Mouse (Mus musculus): Measurements from ENCODE around the gene Jmjd1c. TPM values are rescaled to one million over a fixed set of nuclear protein-coding genes. Genes with fewer than 3 reads are reported as not detected.
"Not testable (repeated sequence)": the region's sequence is repeated elsewhere in the genome, so short reads cannot be mapped to it uniquely, and the experiment has no call there.

The Jmjd1c gene
- total RNA-seq, 4 experiments from 2014 or later, result 54.1 to 103 (median 65.0) TPM

GRCm38 (mm10) chr10:67104543-67104942 lies 8.6 kb downstream of the Jmjd1c start:
- no peak for DNase-seq

- DNase-seq, result no peak
These were observed 9.6 kb downstream of the Jmjd1c start for GRCm38 (mm10) chr10:67105331-67106217.

GRCm38 (mm10) chr10:67106400-67106799 lies 10.5 kb downstream of the Jmjd1c start:
- no peak for DNase-seq

- DNase-seq, result no peak
These were observed 11.3 kb downstream of the Jmjd1c start for GRCm38 (mm10) chr10:67107017-67107761.

- DNase-seq, result no peak
These were observed 12.2 kb downstream of the Jmjd1c start for GRCm38 (mm10) chr10:67108096-67108495.

- DNase-seq, result no peak
These were observed 13.7 kb downstream of the Jmjd1c start for GRCm38 (mm10) chr10:67109635-67110034.

GRCm38 (mm10) chr10:67111044-67111798 lies 15.3 kb downstream of the Jmjd1c start:
- no peak for DNase-seq

- no peak for DNase-seq
These were observed 15.9 kb downstream of the Jmjd1c start for GRCm38 (mm10) chr10:67111799-67112177.

- DNase-seq, result not testable (repeated sequence)
These were observed 17.0 kb downstream of the Jmjd1c start for GRCm38 (mm10) chr10:67112967-67113366.

- no peak for DNase-seq
These were observed 17.9 kb downstream of the Jmjd1c start for GRCm38 (mm10) chr10:67113833-67114232.

- DNase-seq, result no peak
These were observed 19.2 kb downstream of the Jmjd1c start for GRCm38 (mm10) chr10:67115115-67115514.

- no peak for DNase-seq
These were observed 19.8 kb downstream of the Jmjd1c start for GRCm38 (mm10) chr10:67115666-67116091.

- DNase-seq, result peak; percentile 68
These were observed 20.3 kb downstream of the Jmjd1c start for GRCm38 (mm10) chr10:67116251-67116650.

GRCm38 (mm10) chr10:67119291-67119690 lies 23.4 kb downstream of the Jmjd1c start:
- DNase-seq, result no peak

GRCm38 (mm10) chr10:67120180-67120579 lies 24.3 kb downstream of the Jmjd1c start:
- no peak for DNase-seq

GRCm38 (mm10) chr10:67120640-67121039 lies 24.7 kb downstream of the Jmjd1c start:
- DNase-seq, result no peak

- DNase-seq, result no peak
These were observed 27.8 kb downstream of the Jmjd1c start for GRCm38 (mm10) chr10:67123756-67124155.

- no peak for DNase-seq
These were observed 28.2 kb downstream of the Jmjd1c start for GRCm38 (mm10) chr10:67124156-67124555.

GRCm38 (mm10) chr10:67126061-67126858 lies 30.3 kb downstream of the Jmjd1c start:
- DNase-seq, result no peak

GRCm38 (mm10) chr10:67126859-67127758 lies 31.2 kb downstream of the Jmjd1c start:
- DNase-seq, result no peak

GRCm38 (mm10) chr10:67129531-67129930 lies 33.6 kb downstream of the Jmjd1c start:
- no peak for DNase-seq
